Mouse (Mus musculus): Measurements from ENCODE around the gene Gm45234. TPM values are rescaled to one million over a fixed set of nuclear protein-coding genes. Genes with fewer than 3 reads are reported as not detected.

Gene Gm45234
- polyA plus RNA-seq, 1 experiment from 2014 or later = not detected

DNA sequence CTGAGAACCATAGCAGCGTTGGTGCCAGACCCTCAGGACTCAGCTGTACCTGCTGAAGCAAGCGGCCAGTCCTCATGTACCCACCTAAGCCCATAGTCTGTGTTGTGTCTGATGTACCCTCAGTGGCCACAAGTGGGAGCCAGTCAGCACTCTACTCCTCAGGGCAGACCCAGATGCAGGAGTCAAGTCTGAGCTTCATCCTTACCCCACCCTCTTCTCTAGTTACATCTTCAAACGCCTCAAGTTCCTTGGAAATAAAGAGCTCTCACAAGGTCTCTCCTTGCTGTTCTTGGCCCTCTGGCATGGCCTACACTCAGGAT lies 53.1 kb downstream of the Gm45234 start:
- ATAC-seq (replicated peaks; ENCODE audit: low FRiP score, low TSS enrichment, low read depth) = peak; percentile 73
- H3K27ac ChIP-seq (ENCODE audit: low read depth) = no peak overlapping the region
- no peak overlapping the region for H3K9ac ChIP-seq (ENCODE audit: low read length)
- peaks cover 91% of the 10 kb centered on the region for H3K36me3 ChIP-seq (ENCODE audit: control insufficient read depth, insufficient read depth, low read length)
- WGBS = 43% methylated on average over 3 of the region's 3 CpGs
- H3K27me3 ChIP-seq (replicated peaks; ENCODE audit: control insufficient read depth, insufficient read depth, low read length) = no peaks in the 10 kb centered on the region
- H3K9me3 ChIP-seq (ENCODE audit: control insufficient read depth, low read length) = no peaks in the 10 kb centered on the region
- peak; percentile 82 for DNase-seq (ENCODE audit: low spot score)
- no peak overlapping the region for H3K4me3 ChIP-seq (ENCODE audit: low read depth, low read length)
- no peaks in the 10 kb centered on the region for H3K4me1 ChIP-seq (replicated peaks; ENCODE audit: control insufficient read depth, insufficient read depth, low read length)
- H3K4me2 ChIP-seq (ENCODE audit: low read length) = no peak overlapping the region

DNA sequence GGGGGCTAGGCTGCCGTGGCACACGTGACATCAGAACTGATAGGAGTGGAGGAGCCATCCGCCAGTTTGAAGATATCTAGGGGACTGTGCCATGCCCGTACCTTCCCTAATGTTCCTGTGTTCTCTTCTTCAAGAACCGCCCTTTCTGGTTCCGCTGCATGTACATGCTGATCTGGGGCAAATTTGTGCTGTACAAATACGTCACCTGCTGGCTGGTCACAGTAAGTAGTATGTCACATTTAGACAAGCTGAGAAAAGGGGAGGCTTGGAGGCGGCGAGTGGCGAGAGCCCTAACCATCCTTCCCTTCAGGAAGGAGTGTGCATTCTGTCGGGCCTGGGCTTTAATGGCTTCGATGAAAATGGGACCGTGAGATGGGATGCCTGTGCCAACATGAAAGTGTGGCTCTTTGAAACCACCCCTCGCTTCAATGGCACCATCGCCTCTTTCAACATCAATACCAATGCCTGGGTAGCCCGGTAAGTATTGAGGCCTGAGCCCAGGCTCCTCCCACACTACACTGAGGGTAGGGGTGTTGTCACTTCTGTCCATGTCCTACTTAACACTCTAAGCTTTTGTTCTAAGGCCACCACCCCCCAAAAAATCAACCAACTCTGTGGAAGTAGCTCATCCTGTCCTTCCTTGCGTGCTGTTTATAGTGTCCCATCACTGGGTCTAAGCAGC lies 53.6 kb downstream of the Gm45234 start:
- no peak overlapping the region for H3K27ac ChIP-seq (ENCODE audit: low read depth)
- no peak overlapping the region for H3K9ac ChIP-seq (ENCODE audit: low read length)
- WGBS = 93% methylated on average over 17 of the region's 17 CpGs
- no peaks in the 10 kb centered on the region for H3K9me3 ChIP-seq (ENCODE audit: control insufficient read depth, low read length)
- H3K4me1 ChIP-seq (replicated peaks; ENCODE audit: control insufficient read depth, insufficient read depth, low read length) = no peaks in the 10 kb centered on the region
- H3K36me3 ChIP-seq (ENCODE audit: control insufficient read depth, insufficient read depth, low read length) = peaks cover 86% of the 10 kb centered on the region
- no peak for DNase-seq (ENCODE audit: low spot score)
- no peak overlapping the region for H3K4me2 ChIP-seq (ENCODE audit: low read length)
- H3K4me3 ChIP-seq (ENCODE audit: low read depth, low read length) = no peak overlapping the region
- no peaks in the 10 kb centered on the region for H3K27me3 ChIP-seq (replicated peaks; ENCODE audit: control insufficient read depth, insufficient read depth, low read length)
- ATAC-seq (replicated peaks; ENCODE audit: low FRiP score, low TSS enrichment, low read depth) = 0 out of 2 replicates have a peak, but pooled peaks have one; percentile 5

DNA sequence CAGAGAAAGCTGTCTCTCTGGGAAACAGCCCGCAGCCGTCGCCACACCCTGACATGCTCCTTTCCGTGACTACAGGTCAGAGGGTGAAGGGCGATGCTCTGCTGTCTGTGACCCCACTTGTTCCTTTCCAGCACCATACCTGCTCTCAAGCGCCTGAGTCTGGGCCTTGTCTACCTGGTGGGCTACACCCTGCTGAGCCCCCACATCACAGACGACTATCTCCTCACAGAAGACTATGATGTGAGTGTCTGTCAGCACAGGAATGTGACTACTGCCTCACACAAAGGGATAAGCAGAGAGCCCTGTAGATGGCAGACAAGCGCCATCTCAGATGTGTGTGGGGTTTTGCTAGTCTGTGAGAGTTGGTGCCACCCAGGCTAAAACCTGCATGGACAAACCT lies 54.5 kb downstream of the Gm45234 start:
- ATAC-seq (replicated peaks; ENCODE audit: low FRiP score, low TSS enrichment, low read depth) = no peak
- no peak for DNase-seq (ENCODE audit: low spot score)
- Histone ChIP-seq H3K27ac (ENCODE audit: low read depth) (no peak overlapping the region), H3K9me3 (ENCODE audit: control insufficient read depth, low read length) (no peaks in the 10 kb centered on the region), H3K4me2 (ENCODE audit: low read length) (no peak overlapping the region), H3K4me1 (replicated peaks; ENCODE audit: control insufficient read depth, insufficient read depth, low read length) (no peaks in the 10 kb centered on the region), H3K9ac (ENCODE audit: low read length) (no peak overlapping the region), H3K4me3 (ENCODE audit: low read depth, low read length) (no peak overlapping the region), H3K27me3 (replicated peaks; ENCODE audit: control insufficient read depth, insufficient read depth, low read length) (no peaks in the 10 kb centered on the region), H3K36me3 (ENCODE audit: control insufficient read depth, insufficient read depth, low read length) (peaks cover 77% of the 10 kb centered on the region)
- 81% methylated on average over 8 of the region's 8 CpGs for WGBS

- no peak overlapping the region for H3K27ac ChIP-seq (ENCODE audit: low read depth)
- H3K9me3 ChIP-seq (ENCODE audit: control insufficient read depth, low read length) = no peaks in the 10 kb centered on the region
- no peak overlapping the region for H3K4me3 ChIP-seq (ENCODE audit: low read depth, low read length)
- no peak overlapping the region for H3K4me2 ChIP-seq (ENCODE audit: low read length)
- H3K27me3 ChIP-seq (replicated peaks; ENCODE audit: control insufficient read depth, insufficient read depth, low read length) = no peaks in the 10 kb centered on the region
- no peak for DNase-seq (ENCODE audit: low spot score)
- no peak for ATAC-seq (replicated peaks; ENCODE audit: low FRiP score, low TSS enrichment, low read depth)
- no peak overlapping the region for H3K9ac ChIP-seq (ENCODE audit: low read length)
- WGBS = 80% methylated on average over 11 of the region's 11 CpGs
- peaks cover 66% of the 10 kb centered on the region for H3K36me3 ChIP-seq (ENCODE audit: control insufficient read depth, insufficient read depth, low read length)
- H3K4me1 ChIP-seq (replicated peaks; ENCODE audit: control insufficient read depth, insufficient read depth, low read length) = no peaks in the 10 kb centered on the region
Measured at GRCm38 (mm10) chr6:124699962-124700610, 55.7 kb downstream of the Gm45234 start.

DNA sequence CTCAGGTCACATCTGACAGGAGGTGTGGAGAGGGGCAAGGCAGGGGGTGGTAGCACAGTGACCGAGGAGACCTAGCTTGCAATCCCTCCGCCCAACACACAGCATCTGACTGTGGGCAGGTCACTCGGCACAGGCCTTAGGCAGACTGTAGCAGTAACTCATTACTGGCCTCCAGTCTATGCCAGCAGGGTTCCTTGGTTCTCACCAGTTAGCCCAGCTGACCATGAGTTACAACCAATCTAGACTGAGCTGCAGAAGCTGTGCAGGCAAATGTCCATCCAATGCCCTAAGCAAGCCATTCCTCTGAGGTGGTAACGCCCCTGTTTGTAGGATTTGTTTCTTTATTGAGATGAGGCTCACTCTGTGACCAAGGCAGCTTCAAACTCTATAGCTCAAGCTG lies 56.5 kb downstream of the Gm45234 start:
- no peak overlapping the region for H3K27ac ChIP-seq (ENCODE audit: low read depth)
- H3K9me3 ChIP-seq (ENCODE audit: control insufficient read depth, low read length) = no peaks in the 10 kb centered on the region
- H3K36me3 ChIP-seq (ENCODE audit: control insufficient read depth, insufficient read depth, low read length) = peaks cover 59% of the 10 kb centered on the region
- peaks cover 2% of the 10 kb centered on the region; the same call in 1 of the 2 replicates for H3K4me1 ChIP-seq (replicated peaks; ENCODE audit: control insufficient read depth, insufficient read depth, low read length)
- H3K4me2 ChIP-seq (ENCODE audit: low read length) = no peak overlapping the region
- H3K4me3 ChIP-seq (ENCODE audit: low read depth, low read length) = no peak overlapping the region
- ATAC-seq (replicated peaks; ENCODE audit: low FRiP score, low TSS enrichment, low read depth) = no peak
- WGBS = 85% methylated on average over 4 of the region's 4 CpGs
- no peak for DNase-seq (ENCODE audit: low spot score)
- no peak overlapping the region for H3K9ac ChIP-seq (ENCODE audit: low read length)
- no peaks in the 10 kb centered on the region for H3K27me3 ChIP-seq (replicated peaks; ENCODE audit: control insufficient read depth, insufficient read depth, low read length)

DNA sequence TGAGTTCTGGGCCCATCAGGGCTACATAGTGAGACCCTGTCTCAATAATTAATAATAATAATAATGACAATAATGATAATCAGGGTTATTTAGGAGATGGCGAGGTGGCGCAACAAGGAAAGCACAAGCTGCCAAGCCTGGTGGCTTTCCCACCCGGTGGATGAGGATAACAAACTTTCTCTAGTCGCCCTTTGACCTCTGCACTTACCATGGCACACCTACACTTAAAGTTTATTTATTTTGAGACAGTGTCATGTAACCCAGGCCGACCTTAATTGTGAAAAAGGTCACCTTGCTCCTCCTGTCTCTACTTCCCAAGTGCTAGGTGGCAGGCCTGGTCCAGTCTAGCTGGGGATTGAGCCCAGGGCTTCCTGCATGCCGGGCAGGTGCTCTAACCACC lies 57.1 kb downstream of the Gm45234 start:
- Histone ChIP-seq H3K9ac (ENCODE audit: low read length) (no peak overlapping the region), H3K27me3 (replicated peaks; ENCODE audit: control insufficient read depth, insufficient read depth, low read length) (no peaks in the 10 kb centered on the region), H3K27ac (ENCODE audit: low read depth) (no peak overlapping the region), H3K4me3 (ENCODE audit: low read depth, low read length) (no peak overlapping the region), H3K4me2 (ENCODE audit: low read length) (no peak overlapping the region), H3K9me3 (ENCODE audit: control insufficient read depth, low read length) (no peaks in the 10 kb centered on the region), H3K4me1 (replicated peaks; ENCODE audit: control insufficient read depth, insufficient read depth, low read length) (peaks cover 6% of the 10 kb centered on the region), H3K36me3 (ENCODE audit: control insufficient read depth, insufficient read depth, low read length) (peaks cover 53% of the 10 kb centered on the region)
- no peak for DNase-seq (ENCODE audit: low spot score)
- 75% methylated on average over 6 of the region's 6 CpGs for WGBS
- no peak for ATAC-seq (replicated peaks; ENCODE audit: low FRiP score, low TSS enrichment, low read depth)

DNA sequence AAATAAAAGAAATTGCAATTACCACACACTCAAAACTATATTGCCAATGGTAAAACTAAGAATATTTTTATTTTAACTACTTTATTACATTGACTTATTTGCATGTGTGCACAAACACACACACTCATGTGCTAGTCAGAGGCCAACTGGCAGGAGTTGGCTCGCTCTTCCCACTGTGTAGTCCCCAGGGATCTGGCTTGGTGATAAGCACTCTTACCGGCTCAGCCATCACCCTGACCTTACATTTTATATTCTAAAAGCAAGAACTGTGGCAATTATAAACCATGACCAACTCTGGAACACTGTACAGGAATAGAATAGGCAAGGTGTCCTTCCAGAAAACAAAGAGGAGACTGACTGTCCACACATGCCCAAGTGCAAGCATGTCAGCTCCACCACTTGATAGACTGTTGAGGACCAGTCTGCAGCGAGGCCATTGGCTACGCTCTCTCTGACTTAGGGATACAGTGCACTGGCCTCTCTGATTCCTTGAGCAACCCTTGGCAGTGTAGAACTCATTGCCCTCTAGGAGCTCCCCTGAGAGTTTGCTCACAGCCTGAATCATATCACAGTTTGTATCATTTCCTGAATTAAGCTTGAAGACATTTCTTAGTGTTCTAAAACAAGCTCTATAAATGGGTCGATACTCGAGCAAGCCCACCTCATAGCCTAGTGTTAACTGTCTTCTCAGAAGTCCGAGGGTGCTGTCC lies 59.2 kb downstream of the Gm45234 start:
- ATAC-seq (replicated peaks; ENCODE audit: low FRiP score, low TSS enrichment, low read depth) = no peak
- H3K9ac ChIP-seq (ENCODE audit: low read length) = no peak overlapping the region
- H3K4me2 ChIP-seq (ENCODE audit: low read length) = no peak overlapping the region
- peaks cover 31% of the 10 kb centered on the region for H3K36me3 ChIP-seq (ENCODE audit: control insufficient read depth, insufficient read depth, low read length)
- no peaks in the 10 kb centered on the region for H3K9me3 ChIP-seq (ENCODE audit: control insufficient read depth, low read length)
- DNase-seq (ENCODE audit: low spot score) = no peak
- H3K4me3 ChIP-seq (ENCODE audit: low read depth, low read length) = no peak overlapping the region
- H3K4me1 ChIP-seq (replicated peaks; ENCODE audit: control insufficient read depth, insufficient read depth, low read length) = peaks cover 10% of the 10 kb centered on the region
- H3K27me3 ChIP-seq (replicated peaks; ENCODE audit: control insufficient read depth, insufficient read depth, low read length) = no peaks in the 10 kb centered on the region
- H3K27ac ChIP-seq (ENCODE audit: low read depth) = no peak overlapping the region
- WGBS = 92% methylated on average over 7 of the region's 7 CpGs

GRCm38 (mm10) chr6:124694166-124694955 lies 61.5 kb downstream of the Gm45234 start:
- Histone ChIP-seq H3K27ac (ENCODE audit: low read depth) (no peak overlapping the region; the same call in 1 of the 2 replicates), H3K4me2 (ENCODE audit: low read length) (no peak overlapping the region), H3K4me3 (ENCODE audit: low read depth, low read length) (no peak overlapping the region), H3K27me3 (replicated peaks; ENCODE audit: control insufficient read depth, insufficient read depth, low read length) (no peaks in the 10 kb centered on the region), H3K36me3 (ENCODE audit: control insufficient read depth, insufficient read depth, low read length) (peaks cover 9% of the 10 kb centered on the region), H3K4me1 (replicated peaks; ENCODE audit: control insufficient read depth, insufficient read depth, low read length) (peaks cover 10% of the 10 kb centered on the region), H3K9ac (ENCODE audit: low read length) (no peak overlapping the region), H3K9me3 (ENCODE audit: control insufficient read depth, low read length) (no peaks in the 10 kb centered on the region)
- 0 out of 2 replicates have a peak, but pooled peaks have one; percentile 29 for ATAC-seq (replicated peaks; ENCODE audit: low FRiP score, low TSS enrichment, low read depth)
- DNase-seq (ENCODE audit: low spot score) = no peak
- WGBS = 75% methylated on average over 15 of the region's 15 CpGs
